Mouse (Mus musculus): ENCODE data around the gene Podxl2. TPM values are rescaled to one million over a fixed set of nuclear protein-coding genes. Genes with fewer than 3 reads are reported as not detected.

Gene Podxl2
- total RNA-seq (2012; rRNA removed): 5.0 and 5.7 TPM in 2 replicates

DNA sequence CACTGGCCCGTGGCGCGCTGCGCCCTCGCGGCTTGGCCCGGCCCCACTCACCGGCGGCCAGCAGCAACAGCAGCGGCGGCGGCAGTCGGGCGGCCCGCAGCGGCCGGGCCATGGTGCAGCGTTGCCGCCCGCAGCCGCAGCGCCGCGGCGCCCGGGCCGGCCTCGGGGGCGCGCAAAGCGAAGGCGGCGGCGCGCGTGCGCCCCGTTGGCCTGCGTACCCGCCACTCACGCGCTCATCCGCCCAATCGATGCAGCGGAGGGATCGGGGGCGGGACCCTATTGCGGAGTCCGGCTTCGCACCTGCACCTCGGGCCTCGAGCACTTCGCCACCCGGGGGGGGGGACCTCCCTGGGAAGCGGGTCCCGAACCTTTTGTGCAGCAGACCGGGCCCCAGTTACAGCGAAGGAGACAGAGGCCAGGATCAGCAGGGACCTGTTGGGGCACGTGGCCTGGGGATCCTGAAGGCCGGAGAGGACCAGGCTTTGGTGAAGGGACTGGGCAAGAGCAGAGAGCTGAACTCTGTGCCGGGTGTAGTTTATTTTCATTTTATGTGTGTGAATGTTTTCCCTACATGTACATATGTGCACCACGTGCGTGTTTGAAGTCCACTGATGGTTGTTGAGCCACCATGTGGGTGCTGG lies at the start of gene Podxl2:
Gene Podxl2, minus strand, starts transcription at position 177 of the 641 bp plus-strand sequence.
- Histone ChIP-seq H3K4me3 (ENCODE audit: insufficient read depth in 1 of 2, low read depth in 1 of 2, low read length in 2 of 2, poor library complexity in 1 of 2, severe bottlenecking in 1 of 2) (peak within 1 kb of the TSS; percentile 66 to 85), H3K4me1 (ENCODE audit: control insufficient read depth in 2 of 2, insufficient read depth in 2 of 2, low read length in 2 of 2, poor library complexity in 1 of 2) (peaks cover 0 to 3% of the 10 kb centered on the region in 2 experiments; a peak in 1 of 4 replicates), H3K9me3 (ENCODE audit: control insufficient read depth, insufficient read depth, low read depth, low read length) (no peaks in the 10 kb centered on the region), H3K27ac (ENCODE audit: insufficient read depth, low read depth, low read length, poor library complexity, severe bottlenecking) (no peak within 1 kb of the TSS), H3K36me3 (ENCODE audit: control insufficient read depth, insufficient read depth, low read length, poor library complexity, severe bottlenecking) (peaks cover under 1% of the 10 kb centered on the region; the same call in 1 of the 2 replicates), H3K9ac (ENCODE audit: insufficient read depth, low read depth, low read length, poor library complexity, severe bottlenecking) (peak within 1 kb of the TSS; percentile 59)
- peak; percentile 41 for DNase-seq (ENCODE audit: low read depth, low spot score)
- in situ Hi-C loops (cut with MboI; ENCODE audit: low sequenced_read_pairs in 2 of 2, unreplicated experiment in 2 of 2): loop anchor here in 1 of 2 experiments (25.0 kb wide), 1 partner anchor 963 kb away; the partner anchor contains the start of gene Hmces
- TF ChIP-seq ZC3H11A (IDR thresholded peaks at IDR 0.05; ENCODE audit: borderline replicate concordance, low read depth, low read length) (no peak), CHD2 (IDR thresholded peaks at IDR 0.05; ENCODE audit: low read depth, low read length) (no peak), ZNF384 (IDR thresholded peaks at IDR 0.05; ENCODE audit: low read depth, low read length) (no peak), HCFC1 (IDR thresholded peaks at IDR 0.05; ENCODE audit: borderline replicate concordance, insufficient read depth, low read length) (no peak), MAFK (IDR thresholded peaks at IDR 0.05; ENCODE audit: insufficient read depth, low read depth, low read length) (no peak)

DNA sequence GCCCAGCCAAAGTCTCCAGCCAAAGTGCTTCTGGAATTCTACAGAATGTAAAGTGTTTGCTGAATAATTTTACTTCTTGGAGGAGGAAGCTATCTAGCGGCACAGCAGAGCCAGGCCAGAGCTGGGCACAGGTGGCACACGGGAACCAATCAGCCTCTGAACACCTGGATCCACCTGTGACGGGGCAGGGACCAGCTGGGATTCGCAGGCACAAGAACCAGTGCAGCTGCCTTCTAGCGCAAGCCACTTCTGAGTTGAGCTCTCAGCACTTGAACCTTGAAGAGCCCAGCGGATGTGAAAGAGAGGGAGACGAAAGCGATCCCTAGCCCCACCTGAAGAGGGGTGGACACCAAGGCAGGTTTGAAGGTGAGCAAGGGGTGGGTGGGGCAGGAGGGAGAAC lies 44.0 kb upstream of the Podxl2 start:
- Histone ChIP-seq H3K4me3 (ENCODE audit: insufficient read depth in 1 of 2, low read depth in 1 of 2, low read length in 2 of 2, poor library complexity in 1 of 2, severe bottlenecking in 1 of 2) (no peak overlapping the region), H3K36me3 (ENCODE audit: control insufficient read depth, insufficient read depth, low read length, poor library complexity, severe bottlenecking) (no peaks in the 10 kb centered on the region), H3K4me1 (ENCODE audit: control insufficient read depth in 2 of 2, insufficient read depth in 2 of 2, low read length in 2 of 2, poor library complexity in 1 of 2) (no peaks in the 10 kb centered on the region; a peak in 1 of 4 replicates), H3K27ac (ENCODE audit: insufficient read depth, low read depth, low read length, poor library complexity, severe bottlenecking) (no peak overlapping the region), H3K9me3 (ENCODE audit: control insufficient read depth, insufficient read depth, low read depth, low read length) (no peaks in the 10 kb centered on the region), H3K9ac (ENCODE audit: insufficient read depth, low read depth, low read length, poor library complexity, severe bottlenecking) (no peak overlapping the region)
- in situ Hi-C loops (cut with MboI; ENCODE audit: low sequenced_read_pairs in 2 of 2, unreplicated experiment in 2 of 2): no loop called here
- no peak for TF ChIP-seq ZC3H11A (IDR thresholded peaks at IDR 0.05; ENCODE audit: borderline replicate concordance, low read depth, low read length)
- no peak for TF ChIP-seq MAFK (IDR thresholded peaks at IDR 0.05; ENCODE audit: insufficient read depth, low read depth, low read length)
- no peak for TF ChIP-seq HCFC1 (IDR thresholded peaks at IDR 0.05; ENCODE audit: borderline replicate concordance, insufficient read depth, low read length)
- TF ChIP-seq ZNF384 (IDR thresholded peaks at IDR 0.05; ENCODE audit: low read depth, low read length): no peak
- DNase-seq (ENCODE audit: low read depth, low spot score): no peak

GRCm38 (mm10) chr6:88916153-88916552 lies 41.3 kb upstream of the Podxl2 start:
- H3K27ac ChIP-seq (ENCODE audit: insufficient read depth, low read depth, low read length, poor library complexity, severe bottlenecking): no peak overlapping the region
- no peak for TF ChIP-seq ZNF384 (IDR thresholded peaks at IDR 0.05; ENCODE audit: low read depth, low read length)
- TF ChIP-seq MAFK (IDR thresholded peaks at IDR 0.05; ENCODE audit: insufficient read depth, low read depth, low read length): no peak
- no peak for TF ChIP-seq ZC3H11A (IDR thresholded peaks at IDR 0.05; ENCODE audit: borderline replicate concordance, low read depth, low read length)
- TF ChIP-seq CHD2 (IDR thresholded peaks at IDR 0.05; ENCODE audit: low read depth, low read length): no peak
- no peak overlapping the region for H3K4me3 ChIP-seq (ENCODE audit: insufficient read depth in 1 of 2, low read depth in 1 of 2, low read length in 2 of 2, poor library complexity in 1 of 2, severe bottlenecking in 1 of 2)
- H3K9ac ChIP-seq (ENCODE audit: insufficient read depth, low read depth, low read length, poor library complexity, severe bottlenecking): no peak overlapping the region
- peak; percentile 47 for DNase-seq (ENCODE audit: low read depth, low spot score)
- no peaks in the 10 kb centered on the region; the same call in 1 of the 2 replicates for H3K36me3 ChIP-seq (ENCODE audit: control insufficient read depth, insufficient read depth, low read length, poor library complexity, severe bottlenecking)
- in situ Hi-C loops (cut with MboI; ENCODE audit: low sequenced_read_pairs in 2 of 2, unreplicated experiment in 2 of 2): no loop called here
- H3K4me1 ChIP-seq (ENCODE audit: control insufficient read depth in 2 of 2, insufficient read depth in 2 of 2, low read length in 2 of 2, poor library complexity in 1 of 2): no peaks in the 10 kb centered on the region; a peak in 1 of 4 replicates
- no peaks in the 10 kb centered on the region for H3K9me3 ChIP-seq (ENCODE audit: control insufficient read depth, insufficient read depth, low read depth, low read length)

- in situ Hi-C loops (cut with MboI; ENCODE audit: low sequenced_read_pairs in 2 of 2, unreplicated experiment in 2 of 2): no loop called here
- no peaks in the 10 kb centered on the region for H3K9me3 ChIP-seq (ENCODE audit: control insufficient read depth, insufficient read depth, low read depth, low read length)
- H3K27ac ChIP-seq (ENCODE audit: insufficient read depth, low read depth, low read length, poor library complexity, severe bottlenecking): no peak overlapping the region
- no peak for DNase-seq (ENCODE audit: low read depth, low spot score)
- H3K36me3 ChIP-seq (ENCODE audit: control insufficient read depth, insufficient read depth, low read length, poor library complexity, severe bottlenecking): peaks cover 5% of the 10 kb centered on the region; the same call in 1 of the 2 replicates
- H3K4me3 ChIP-seq (ENCODE audit: insufficient read depth in 1 of 2, low read depth in 1 of 2, low read length in 2 of 2, poor library complexity in 1 of 2, severe bottlenecking in 1 of 2): no peak overlapping the region
- no peak for TF ChIP-seq HCFC1 (IDR thresholded peaks at IDR 0.05; ENCODE audit: borderline replicate concordance, insufficient read depth, low read length)
- no peak for TF ChIP-seq ZNF384 (IDR thresholded peaks at IDR 0.05; ENCODE audit: low read depth, low read length)
- no peak for TF ChIP-seq ZC3H11A (IDR thresholded peaks at IDR 0.05; ENCODE audit: borderline replicate concordance, low read depth, low read length)
- TF ChIP-seq MAFK (IDR thresholded peaks at IDR 0.05; ENCODE audit: insufficient read depth, low read depth, low read length): no peak
- no peak for TF ChIP-seq CHD2 (IDR thresholded peaks at IDR 0.05; ENCODE audit: low read depth, low read length)
- no peak overlapping the region for H3K9ac ChIP-seq (ENCODE audit: insufficient read depth, low read depth, low read length, poor library complexity, severe bottlenecking)
- no peaks in the 10 kb centered on the region; a peak in 1 of 4 replicates for H3K4me1 ChIP-seq (ENCODE audit: control insufficient read depth in 2 of 2, insufficient read depth in 2 of 2, low read length in 2 of 2, poor library complexity in 1 of 2)
Measured at GRCm38 (mm10) chr6:88915510-88915909, 40.7 kb upstream of the Podxl2 start.

All from ES-E14 (cell line).